Mouse (Mus musculus) heart, embryonic 14.5 days (tissue): ENCODE measurements at regions not wholly inside any gene's neighbourhood (a gene's known extent, or its start where the extent isn't known, plus 50 kb on each side); places are given as distances from the start of the nearest gene placed in this dataset.

Source experiments
- ATAC-seq: fragments of 200-750 bp; cut with Nextera tagmentation; 2 replicates; pipeline ENCODE4 v1.8.0; 2017; ENCODE audit warnings: low read depth, moderate TSS enrichment; ENCODE audit not compliant: insufficient number of reproducible peaks, insufficient read depth, low FRiP score
- H3K27ac ChIP-seq, 2 experiments: fragments of 200-500 bp in 1 of 2; fragments of 300-500 bp in 1 of 2; sonication (generic) in 1 of 2; replicated peaks in 1 of 2; 2 replicates each; pipeline ENCODE4 v1.5.1; 2012 to 2014; ENCODE audit warnings: low read depth in 2 of 2, low read length in 2 of 2, control low read depth in 1 of 2, mild to moderate bottlenecking in 1 of 2, mixed read lengths in 1 of 2; ENCODE audit not compliant: control insufficient read depth in 1 of 2, insufficient read depth in 1 of 2
- H3K27me3 ChIP-seq: fragments of 300-500 bp; sonication (generic); 2 replicates; pipeline ENCODE4 v1.6.1; 2014; ENCODE audit warnings: mild to moderate bottlenecking, low read length, control low read depth; ENCODE audit not compliant: control insufficient read depth, insufficient read depth
- H3K36me3 ChIP-seq: fragments of 300-500 bp; sonication (generic); 2 replicates; pipeline ENCODE4 v1.6.1; 2014; ENCODE audit warnings: mild to moderate bottlenecking, control low read depth, low read length, mixed read lengths; ENCODE audit not compliant: control insufficient read depth, insufficient read depth
- H3K4me1 ChIP-seq, 2 experiments: fragments of 200-500 bp in 1 of 2; fragments of 300-500 bp in 1 of 2; sonication (generic) in 1 of 2; 2 replicates each; pipeline ENCODE4 v1.6.1; 2012 to 2014; ENCODE audit warnings: low read length in 2 of 2, control low read depth in 1 of 2, mixed read lengths in 1 of 2; ENCODE audit not compliant: control insufficient read depth in 2 of 2, insufficient read depth in 2 of 2
- H3K4me2 ChIP-seq: fragments of 300-500 bp; sonication (generic); 2 replicates; pipeline ENCODE4 v1.6.1; 2014; ENCODE audit warnings: mild to moderate bottlenecking, low read length
- H3K4me3 ChIP-seq, 2 experiments: fragments of 200-500 bp in 1 of 2; fragments of 300-500 bp in 1 of 2; sonication (generic) in 1 of 2; 2 replicates each; pipeline ENCODE4 v1.5.1; 2012 to 2014; ENCODE audit warnings: low read length in 2 of 2, mild to moderate bottlenecking in 2 of 2, control low read depth in 1 of 2, low read depth in 1 of 2, moderate library complexity in 1 of 2; ENCODE audit not compliant: control insufficient read depth in 1 of 2, insufficient read depth in 1 of 2
- H3K9ac ChIP-seq: fragments of 300-500 bp; sonication (generic); 2 replicates; pipeline ENCODE4 v1.6.1; 2014; ENCODE audit warnings: mild to moderate bottlenecking, low read length
- H3K9me3 ChIP-seq: fragments of 300-500 bp; sonication (generic); 2 replicates; pipeline ENCODE4 v1.6.1; 2016; ENCODE audit warnings: low read length, control low read depth; ENCODE audit not compliant: control insufficient read depth
- WGBS: fragments of 180-500 bp; shearing (Covaris S2); extraction: QIAGEN DNeasy Blood & Tissue Kit; methylation state at CpG from one replicate; pipeline ENCODE4 v1.1.7; 2014; 5-methylcytosine and 5-hydroxymethylcytosine counted together

DNA sequence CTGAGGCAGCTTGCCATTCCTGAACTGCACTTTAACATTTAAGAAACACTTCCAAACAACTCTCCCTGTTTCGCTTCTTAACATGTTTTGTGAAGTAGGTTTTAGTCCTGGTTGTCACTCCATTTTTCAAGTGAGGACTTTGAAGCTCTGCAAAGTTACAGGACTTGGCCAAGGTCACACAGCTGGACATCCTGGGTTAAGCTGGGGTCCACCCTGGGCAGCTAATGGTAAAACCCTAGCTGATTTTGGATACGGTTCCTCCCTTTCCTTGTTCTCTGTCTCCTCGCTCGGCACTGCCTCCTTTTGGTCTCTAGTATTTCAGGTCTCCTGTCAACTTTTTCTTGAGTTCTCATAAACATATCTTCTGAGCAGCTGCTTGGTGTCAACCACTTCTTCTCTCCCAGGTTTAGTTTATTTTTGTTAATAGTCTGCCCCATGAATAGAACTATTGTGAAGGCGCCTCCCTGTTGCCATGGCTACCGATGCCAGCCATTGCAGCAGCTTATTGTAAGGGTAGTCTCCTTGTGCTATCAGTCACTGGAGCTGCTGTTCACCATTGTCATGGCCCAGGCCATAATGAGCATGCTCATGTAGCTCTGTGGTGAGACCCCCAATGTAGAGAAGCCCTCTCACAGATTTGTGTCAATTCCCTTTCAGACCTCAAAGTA, 292.5 kb downstream of the Tmem38b start:
- no peak overlapping the region for H3K9ac ChIP-seq
- 84% methylated on average over 6 of the region's 6 CpGs for WGBS
- no peak overlapping the region for H3K4me2 ChIP-seq
- H3K36me3 ChIP-seq: no peaks in the 10 kb centered on the region
- no peak overlapping the region for H3K27ac ChIP-seq
- no peaks in the 10 kb centered on the region for H3K9me3 ChIP-seq
- H3K4me3 ChIP-seq: no peak overlapping the region
- no peaks in the 10 kb centered on the region for H3K4me1 ChIP-seq
- no peak for ATAC-seq
- no peaks in the 10 kb centered on the region for H3K27me3 ChIP-seq

DNA sequence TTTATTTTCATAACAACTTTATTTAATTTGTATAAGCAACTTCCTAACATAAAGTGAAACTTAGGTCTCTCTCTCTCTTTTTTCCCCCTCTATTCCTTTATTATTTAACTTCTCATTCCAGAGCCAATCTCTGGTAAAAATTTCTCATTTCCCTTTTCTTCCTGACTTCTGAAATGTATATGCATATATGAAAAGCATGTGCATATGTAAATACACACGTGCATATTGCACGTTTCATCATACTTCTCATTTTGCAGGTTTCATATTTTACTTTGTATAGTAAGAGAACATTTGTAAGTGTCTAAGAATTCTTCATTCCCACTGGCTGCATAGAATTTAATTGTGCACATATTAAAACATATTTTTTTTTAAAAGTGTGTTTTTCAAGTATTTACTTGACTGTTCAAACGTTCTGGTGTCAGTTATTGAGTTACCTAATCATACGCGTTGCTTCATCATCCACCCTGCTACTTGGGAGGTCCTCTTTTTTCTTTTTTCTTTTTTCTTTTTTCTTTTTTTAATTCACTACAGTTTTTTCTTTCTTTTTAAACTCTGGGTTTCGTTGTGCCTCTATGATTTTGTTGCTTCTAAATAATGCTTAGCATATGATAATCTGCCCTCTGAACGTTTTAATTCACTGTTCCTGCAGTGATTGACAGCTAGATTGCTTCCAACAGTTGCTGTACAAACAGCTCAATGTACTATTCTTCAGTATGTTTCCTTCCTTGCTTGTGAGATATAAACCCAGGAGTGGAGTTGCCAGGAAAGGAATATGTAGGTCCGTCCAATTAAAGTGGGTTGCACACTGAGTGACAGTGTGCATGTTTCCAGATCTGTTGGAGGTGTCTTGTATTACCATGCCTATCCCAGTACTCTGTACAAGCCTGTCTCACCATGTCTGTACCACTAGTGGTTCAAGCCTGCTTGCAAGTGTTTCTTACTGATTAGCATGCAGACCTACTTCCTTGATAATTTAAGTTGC, 303.2 kb downstream of the Tmem38b start:
- ATAC-seq: no peak
- no peak overlapping the region for H3K4me3 ChIP-seq
- 63% methylated on average over 8 of the region's 8 CpGs for WGBS
- H3K27ac ChIP-seq: no peak overlapping the region
- no peak overlapping the region for H3K9ac ChIP-seq
- H3K4me1 ChIP-seq: no peaks in the 10 kb centered on the region
- H3K36me3 ChIP-seq: no peaks in the 10 kb centered on the region
- no peak overlapping the region for H3K4me2 ChIP-seq
- H3K27me3 ChIP-seq: no peaks in the 10 kb centered on the region
- no peaks in the 10 kb centered on the region for H3K9me3 ChIP-seq

DNA sequence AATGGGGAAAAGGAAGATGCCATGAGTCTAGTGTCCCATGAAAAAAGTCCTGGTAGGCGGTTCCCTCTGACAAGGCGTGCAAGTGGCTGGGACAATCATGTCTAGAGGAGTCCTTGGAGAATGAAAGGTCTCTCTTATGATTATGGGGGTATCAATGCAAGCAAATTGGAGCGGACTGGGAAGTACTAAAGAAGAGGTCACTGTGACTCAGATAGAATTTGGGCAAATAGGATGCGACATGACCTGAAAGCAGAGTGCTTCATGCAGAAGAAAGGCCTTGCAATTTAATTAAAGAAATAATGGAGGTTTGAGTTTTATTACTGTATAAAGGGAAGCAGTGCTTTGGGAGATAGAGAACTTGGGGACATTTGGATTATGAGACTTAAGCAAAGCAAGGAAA, 330.3 kb downstream of the Tmem38b start:
- Histone ChIP-seq H3K4me1 (no peaks in the 10 kb centered on the region), H3K9me3 (no peaks in the 10 kb centered on the region), H3K9ac (no peak overlapping the region), H3K36me3 (no peaks in the 10 kb centered on the region), H3K27me3 (no peaks in the 10 kb centered on the region), H3K4me2 (no peak overlapping the region), H3K4me3 (no peak overlapping the region), H3K27ac (no peak overlapping the region)
- WGBS: 89% methylated on average over 4 of the region's 4 CpGs
- no peak for ATAC-seq

DNA sequence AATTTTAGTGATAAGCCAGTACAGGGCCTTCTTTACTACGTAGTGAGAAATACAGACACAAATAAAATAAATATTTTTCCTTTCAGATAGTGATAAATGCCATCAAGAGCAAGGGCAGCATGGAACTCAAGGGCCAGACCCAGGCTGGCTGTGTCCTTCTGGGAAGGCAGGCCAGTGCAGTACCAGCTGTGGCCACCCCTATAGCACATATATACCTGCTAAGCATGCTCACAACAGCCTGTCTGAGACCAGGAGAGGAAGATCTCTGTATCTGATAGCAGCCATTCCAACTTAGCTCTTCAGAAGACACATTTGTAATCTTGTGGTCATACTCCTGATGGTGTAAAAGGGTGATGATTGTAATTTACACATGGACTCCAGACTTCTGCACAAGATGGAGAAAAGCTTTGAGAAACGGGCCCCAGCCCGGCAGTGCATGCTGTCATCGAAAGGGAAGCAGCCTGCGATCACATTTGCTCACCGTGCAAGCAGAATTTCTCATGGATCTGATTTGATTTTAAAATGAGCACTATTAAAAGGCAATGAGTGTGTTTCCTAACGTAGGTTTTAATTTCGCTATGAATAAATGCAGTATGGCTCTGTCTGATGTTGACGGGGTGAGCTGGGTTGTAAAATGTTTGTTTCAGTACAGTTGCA, 335.6 kb downstream of the Tmem38b start:
- Histone ChIP-seq H3K36me3 (no peaks in the 10 kb centered on the region), H3K27me3 (no peaks in the 10 kb centered on the region), H3K4me1 (no peaks in the 10 kb centered on the region), H3K27ac (no peak overlapping the region), H3K4me3 (no peak overlapping the region), H3K9me3 (no peaks in the 10 kb centered on the region), H3K4me2 (no peak overlapping the region), H3K9ac (no peak overlapping the region)
- ATAC-seq: no peak
- 85% methylated on average over 9 of the region's 9 CpGs for WGBS

DNA sequence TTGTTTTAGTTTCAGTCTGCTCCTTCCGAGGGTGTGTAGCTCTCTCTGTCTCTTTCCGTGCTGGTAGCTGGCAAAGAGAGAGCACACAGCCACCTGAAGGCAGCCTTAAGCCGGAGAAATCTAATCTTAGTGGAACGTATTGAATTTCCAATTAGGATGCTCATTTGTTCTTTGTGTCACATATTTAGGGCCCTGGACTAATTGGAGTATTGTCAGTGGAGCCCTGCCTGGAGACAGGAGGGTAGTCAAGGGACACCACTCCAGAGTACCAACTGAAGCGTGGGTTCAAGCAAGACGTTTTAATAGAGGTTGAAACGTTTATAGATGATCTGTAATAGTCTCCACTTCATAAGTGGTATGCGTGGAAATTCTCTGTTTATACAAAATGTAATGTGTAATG, 336.5 kb downstream of the Tmem38b start:
- WGBS: 80% methylated on average over 8 of the region's 8 CpGs

DNA sequence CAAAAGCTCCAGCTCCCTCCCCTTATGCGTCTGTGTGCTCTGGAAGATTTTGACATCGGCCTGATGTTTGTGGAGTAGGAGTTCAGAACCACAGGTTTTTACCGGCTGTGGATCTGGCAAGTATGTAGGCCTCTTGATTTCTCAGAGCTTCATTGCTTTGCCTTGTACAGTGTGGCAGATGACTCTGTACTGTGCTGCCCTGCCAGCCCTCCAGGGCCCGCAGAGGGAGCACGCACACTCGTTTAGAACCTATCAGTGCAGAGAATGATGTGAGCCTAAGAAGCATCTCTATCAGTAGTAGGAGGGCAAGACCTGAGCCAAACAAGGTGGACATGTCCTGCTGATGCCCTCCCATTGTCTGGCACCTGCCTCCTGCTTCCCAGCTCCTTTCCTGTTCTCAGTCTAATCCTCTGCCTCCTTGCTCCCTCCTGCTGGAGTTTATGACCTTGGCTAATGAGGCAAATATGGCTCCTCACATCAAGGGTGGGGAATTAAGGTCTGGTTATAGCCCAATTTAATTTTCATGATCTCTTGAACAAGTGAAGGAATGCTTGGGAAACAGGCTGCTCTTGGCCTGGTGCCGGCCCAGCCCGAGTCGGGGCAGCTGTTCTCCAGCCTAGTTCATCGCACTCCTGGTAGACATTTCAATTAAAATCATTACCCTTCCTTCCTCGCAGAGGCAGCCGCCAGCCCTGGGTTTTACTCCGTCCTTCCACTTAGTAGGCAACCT, 344.5 kb downstream of the Tmem38b start:
- no peak for ATAC-seq
- no peaks in the 10 kb centered on the region for H3K27me3 ChIP-seq
- no peak overlapping the region for H3K4me3 ChIP-seq
- no peak overlapping the region for H3K27ac ChIP-seq
- H3K9me3 ChIP-seq: no peaks in the 10 kb centered on the region
- no peaks in the 10 kb centered on the region for H3K4me1 ChIP-seq
- H3K9ac ChIP-seq: no peak overlapping the region
- H3K4me2 ChIP-seq: no peak overlapping the region
- H3K36me3 ChIP-seq: no peaks in the 10 kb centered on the region
- 87% methylated on average over 13 of the region's 13 CpGs for WGBS

More for the DNA sequence above, 336.5 kb downstream of the Tmem38b start:
- Histone ChIP-seq H3K4me1 (no peaks in the 10 kb centered on the region), H3K27me3 (no peaks in the 10 kb centered on the region), H3K27ac (no peak overlapping the region), H3K4me3 (no peak overlapping the region), H3K36me3 (no peaks in the 10 kb centered on the region), H3K9ac (no peak overlapping the region), H3K4me2 (no peak overlapping the region), H3K9me3 (no peaks in the 10 kb centered on the region)
- ATAC-seq: no peak

DNA sequence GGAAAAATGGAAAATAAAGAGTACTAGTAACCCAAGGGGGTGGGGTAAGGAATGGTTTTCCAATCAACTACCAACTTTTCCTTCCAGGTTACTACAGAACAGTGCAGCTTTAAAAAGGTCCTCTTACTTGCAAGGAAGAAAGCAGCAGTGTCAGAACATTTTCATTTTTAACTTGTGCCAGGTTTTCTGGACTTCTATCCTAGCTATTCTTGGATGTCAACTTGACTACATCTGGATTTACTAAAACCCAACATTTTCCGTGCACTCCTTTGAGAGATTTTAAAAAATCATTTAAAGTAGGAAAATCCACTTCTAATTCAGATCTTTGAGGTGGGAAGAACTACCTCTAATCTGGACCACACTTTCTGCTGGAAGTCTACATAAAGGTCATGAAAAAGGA, 358.4 kb downstream of the Tmem38b start:
- Histone ChIP-seq H3K4me3 (no peak overlapping the region), H3K27me3 (no peaks in the 10 kb centered on the region)

More for the DNA sequence above, 358.4 kb downstream of the Tmem38b start:
- Histone ChIP-seq H3K9ac (no peak overlapping the region), H3K36me3 (no peaks in the 10 kb centered on the region), H3K9me3 (no peaks in the 10 kb centered on the region), H3K4me1 (no peaks in the 10 kb centered on the region), H3K4me2 (no peak overlapping the region), H3K27ac (no peak overlapping the region)
- no peak for ATAC-seq
- 76% methylated on average over 1 of the region's 1 CpGs for WGBS
